Mouse (Mus musculus) E14TG2a.4 (cell line): Measurements from ENCODE around the gene Gm13030.

ENCODE experiments used
- H3K27me3 ChIP-seq: 2 replicates; pipeline ENCODE4 v1.6.1; 2014; ENCODE audit warnings: low read length, control low read depth; ENCODE audit not compliant: insufficient read depth
- H3K36me3 ChIP-seq: 2 replicates; pipeline ENCODE4 v1.6.1; 2014; ENCODE audit warnings: low read length, control low read depth; ENCODE audit not compliant: insufficient read depth
- H3K4me1 ChIP-seq: replicated peaks from 2 replicates; pipeline ENCODE4 v1.6.1; 2014; ENCODE audit warnings: low read depth, low read length, control low read depth
- H3K4me3 ChIP-seq: replicated peaks from 2 replicates; pipeline ENCODE4 v1.5.1; 2014; ENCODE audit warnings: mild to moderate bottlenecking, low read length
- H3K9me3 ChIP-seq: 2 replicates; pipeline ENCODE4 v1.6.1; 2014; ENCODE audit warnings: low read length, control low read depth
- CTCF ChIP-seq: conservative IDR thresholded peaks from 2 replicates; pipeline ENCODE4 v1.5.1; 2014; ENCODE audit warnings: low read length
- NANOG ChIP-seq: IDR thresholded peaks from 2 replicates; pipeline ENCODE4 v1.6.1; 2014; ENCODE audit warnings: borderline replicate concordance, low read length, mixed read lengths
- POU5F1 ChIP-seq: IDR thresholded peaks from 2 replicates; pipeline ENCODE4 v1.6.1; 2014; ENCODE audit warnings: low read length, borderline replicate concordance

The Gm13030 gene

DNA sequence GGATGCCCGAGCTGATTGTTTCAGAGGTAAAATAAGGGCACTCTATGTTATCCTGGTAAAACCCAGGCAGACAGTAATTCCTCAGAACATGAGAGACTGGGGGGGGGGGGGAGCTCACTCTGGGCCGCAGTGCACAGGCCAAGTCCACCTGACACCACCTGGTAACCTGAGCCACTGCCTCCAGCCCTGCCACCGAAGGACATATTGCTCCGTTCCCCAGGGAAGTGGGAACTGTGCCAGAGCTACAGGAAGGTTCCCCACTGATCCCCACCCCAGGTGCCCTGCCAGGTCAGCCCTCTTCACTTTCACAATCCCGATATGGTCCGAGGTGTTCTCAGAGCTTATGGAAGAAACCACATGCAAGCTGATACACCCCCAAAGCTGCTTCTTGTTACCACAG is 18.9 kb upstream of the Gm13030 start:
- TF ChIP-seq CTCF (no peak), NANOG (no peak), POU5F1 (no peak)
- peak overlapping the region; percentile 46; the same call in 1 of the 2 replicates for H3K4me3 ChIP-seq

DNA sequence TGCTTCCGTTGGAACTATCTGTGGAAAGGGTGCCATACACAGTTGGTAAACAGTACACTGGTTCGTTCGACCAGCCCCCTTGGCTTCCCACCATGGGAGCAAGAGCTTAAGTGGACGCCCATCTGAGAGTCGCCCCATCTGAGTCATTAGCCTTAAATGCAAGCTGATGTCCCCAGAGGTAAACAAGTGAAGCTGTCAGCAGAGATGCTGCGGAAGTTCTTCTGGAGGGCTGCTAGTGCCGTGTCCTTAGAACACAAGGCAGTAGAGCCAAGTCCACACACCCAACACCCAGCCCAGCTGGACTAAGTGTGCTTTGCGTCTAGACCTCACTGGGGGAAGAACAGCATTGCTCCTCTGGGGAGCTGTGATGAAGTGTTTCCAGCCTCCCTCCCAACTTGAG is 15.9 kb upstream of the Gm13030 start:
- Histone ChIP-seq H3K27me3 (no peaks in the 10 kb centered on the region), H3K36me3 (peaks cover 15% of the 10 kb centered on the region), H3K4me1 (peaks cover 62% of the 10 kb centered on the region), H3K4me3 (peak overlapping the region; percentile 17), H3K9me3 (no peaks in the 10 kb centered on the region)
- TF ChIP-seq NANOG: no peak
- no peak for TF ChIP-seq POU5F1
- TF ChIP-seq CTCF: no peak

More for the DNA sequence above, 18.9 kb upstream of the Gm13030 start:
- H3K36me3 ChIP-seq: peaks cover 42% of the 10 kb centered on the region
- H3K27me3 ChIP-seq: no peaks in the 10 kb centered on the region
- no peaks in the 10 kb centered on the region for H3K9me3 ChIP-seq
- peaks cover 80% of the 10 kb centered on the region for H3K4me1 ChIP-seq

DNA sequence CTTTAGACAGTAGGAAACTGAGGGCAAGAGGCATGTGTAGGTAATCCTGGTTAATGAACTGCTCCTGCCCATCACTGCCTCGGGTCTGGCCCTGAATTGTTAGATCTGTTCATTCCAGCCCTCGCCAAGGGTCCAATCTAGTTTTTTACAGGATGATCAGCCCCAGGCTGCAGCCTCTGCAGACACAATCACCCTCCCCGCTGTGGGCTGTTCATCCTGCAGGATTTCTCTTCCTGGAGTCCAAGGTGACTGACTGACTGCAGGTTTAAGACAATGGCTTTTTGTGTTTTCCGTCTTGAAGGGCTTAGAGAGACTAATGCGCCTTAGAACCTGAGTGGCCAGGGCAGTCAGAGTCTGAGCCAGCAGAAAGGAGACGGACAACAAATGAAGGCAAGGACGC is 15.4 kb upstream of the Gm13030 start:
- H3K27me3 ChIP-seq: no peaks in the 10 kb centered on the region
- peaks cover 61% of the 10 kb centered on the region for H3K4me1 ChIP-seq
- no peaks in the 10 kb centered on the region for H3K9me3 ChIP-seq
- TF ChIP-seq CTCF: no peak
- peak; percentile 78; the same call in 1 of the 2 replicates for TF ChIP-seq NANOG
- peaks cover 10% of the 10 kb centered on the region for H3K36me3 ChIP-seq
- H3K4me3 ChIP-seq: peak overlapping the region; percentile 17

DNA sequence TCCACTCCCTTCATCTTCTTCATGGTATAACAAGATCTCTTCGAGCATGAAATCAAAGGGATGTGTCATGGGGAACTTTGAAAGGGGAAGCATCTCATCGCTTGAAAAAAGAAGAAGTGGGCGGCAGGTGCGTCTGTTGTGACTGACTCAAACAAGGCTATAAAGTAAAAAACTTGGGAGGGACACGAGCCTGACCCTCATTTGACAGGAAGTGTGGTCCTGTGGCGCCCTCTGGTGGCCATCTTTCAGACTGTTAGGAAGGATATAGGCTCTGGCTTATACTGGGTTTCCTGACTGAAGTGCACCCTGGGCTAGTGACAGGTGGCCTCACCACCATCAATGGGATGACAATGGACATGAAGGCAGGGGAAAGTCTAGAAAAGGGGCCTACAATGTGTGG is 10.5 kb upstream of the Gm13030 start:
- no peaks in the 10 kb centered on the region for H3K36me3 ChIP-seq
- peaks cover 10% of the 10 kb centered on the region for H3K27me3 ChIP-seq
- TF ChIP-seq CTCF: peak; percentile 58
- no peak for TF ChIP-seq NANOG
- H3K4me3 ChIP-seq: no peak overlapping the region
- peaks cover 55% of the 10 kb centered on the region for H3K4me1 ChIP-seq
- no peaks in the 10 kb centered on the region for H3K9me3 ChIP-seq

DNA sequence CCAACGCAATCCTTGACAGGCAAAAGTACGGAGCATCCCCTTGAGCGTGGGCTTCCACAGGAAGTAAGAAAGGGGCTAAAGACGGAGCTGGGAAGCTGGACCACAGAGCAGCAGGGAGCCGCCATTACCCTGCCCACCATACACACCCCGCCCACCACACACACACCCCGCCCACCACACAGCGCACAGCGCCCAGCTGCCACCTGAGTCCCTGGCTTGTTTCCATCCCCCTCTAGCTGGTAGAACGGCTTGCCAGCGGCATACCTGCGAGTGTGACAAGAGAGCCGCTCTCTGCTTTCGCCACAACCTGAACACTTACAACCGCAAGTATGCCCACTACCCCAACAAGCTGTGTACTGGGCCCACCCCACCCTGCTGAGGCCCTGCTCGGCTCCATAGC is 8.4 kb upstream of the Gm13030 start:
- Histone ChIP-seq H3K4me3 (peak overlapping the region; percentile 62), H3K36me3 (no peaks in the 10 kb centered on the region), H3K9me3 (no peaks in the 10 kb centered on the region), H3K4me1 (peaks cover 48% of the 10 kb centered on the region), H3K27me3 (peaks cover 10% of the 10 kb centered on the region)
- no peak for TF ChIP-seq POU5F1
- TF ChIP-seq CTCF: no peak
- no peak for TF ChIP-seq NANOG

DNA sequence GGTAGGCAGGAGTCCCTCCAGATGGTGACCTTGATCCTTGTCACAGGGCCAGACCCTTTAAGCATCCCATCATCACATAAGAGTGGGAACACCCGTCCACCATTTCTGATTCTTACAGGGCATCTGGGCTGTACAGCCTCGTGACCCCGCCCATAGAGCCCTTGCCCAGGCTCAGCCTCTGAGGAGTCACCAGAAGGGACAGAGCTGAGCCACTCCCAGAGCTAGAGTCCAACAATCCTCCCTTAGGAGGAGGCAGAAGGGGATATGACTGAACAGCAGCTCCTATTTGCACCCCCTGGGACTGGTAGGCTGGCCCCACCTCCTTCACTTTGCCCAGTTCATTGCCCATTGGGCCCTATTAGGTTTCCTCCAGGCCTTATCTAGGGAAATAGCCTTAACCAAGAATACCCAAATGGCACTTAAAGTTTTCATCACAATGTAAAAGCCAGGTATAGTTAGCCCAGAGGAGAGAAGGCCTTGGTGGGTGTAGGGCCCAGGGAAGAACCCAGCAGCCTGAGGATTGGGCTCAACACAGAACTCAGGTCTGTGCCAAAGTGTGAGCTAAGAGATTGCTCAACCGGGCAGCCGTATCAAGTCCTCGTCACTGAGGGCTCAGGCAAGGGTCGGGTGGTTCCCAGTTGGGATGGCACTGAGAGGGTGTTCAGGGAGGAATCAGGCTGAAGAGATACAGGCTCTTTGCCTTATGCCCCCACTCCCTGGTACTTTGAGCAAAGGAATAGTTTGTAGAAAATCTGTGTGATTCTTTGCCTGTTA is 7.2 kb upstream of the Gm13030 start:
- H3K9me3 ChIP-seq: no peaks in the 10 kb centered on the region
- H3K4me3 ChIP-seq: peak overlapping the region; percentile 49; the same call in 1 of the 2 replicates
- peaks cover 10% of the 10 kb centered on the region for H3K27me3 ChIP-seq
- peaks cover 48% of the 10 kb centered on the region for H3K4me1 ChIP-seq
- TF ChIP-seq POU5F1: no peak
- TF ChIP-seq NANOG: no peak
- no peak for TF ChIP-seq CTCF
- H3K36me3 ChIP-seq: no peaks in the 10 kb centered on the region

DNA sequence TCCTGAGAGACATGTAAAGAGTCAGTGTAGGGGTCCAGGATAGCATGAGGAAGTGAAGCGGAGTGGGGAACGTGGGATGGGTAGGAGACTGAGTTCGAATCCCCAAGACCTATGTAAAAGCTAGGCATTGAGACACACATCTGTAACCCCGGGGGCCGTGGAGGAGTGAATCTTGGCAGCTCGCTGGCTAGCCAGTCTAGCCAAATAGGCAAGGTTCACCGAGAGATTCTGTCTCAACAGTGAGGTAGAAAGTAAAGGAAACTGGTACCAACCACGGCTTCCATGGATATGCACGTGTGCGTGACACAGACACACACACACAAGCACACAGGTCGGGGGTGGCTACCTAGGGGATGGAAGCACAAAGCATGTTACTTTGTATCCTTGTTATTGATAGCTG is 6.0 kb upstream of the Gm13030 start:
- H3K4me1 ChIP-seq: peaks cover 48% of the 10 kb centered on the region
- no peaks in the 10 kb centered on the region for H3K36me3 ChIP-seq
- peaks cover 10% of the 10 kb centered on the region for H3K27me3 ChIP-seq
- peak overlapping the region; percentile 43; the same call in 1 of the 2 replicates for H3K4me3 ChIP-seq
- TF ChIP-seq POU5F1 (no peak), CTCF (no peak), NANOG (no peak)
- H3K9me3 ChIP-seq: no peaks in the 10 kb centered on the region

GRCm38 (mm10) chr4:138878783-138879182 is 5.0 kb upstream of the Gm13030 start:
- no peak for TF ChIP-seq POU5F1
- no peak for TF ChIP-seq CTCF
- no peak for TF ChIP-seq NANOG
- H3K36me3 ChIP-seq: no peaks in the 10 kb centered on the region
- no peak overlapping the region for H3K4me3 ChIP-seq
- no peaks in the 10 kb centered on the region for H3K9me3 ChIP-seq
- peaks cover 48% of the 10 kb centered on the region for H3K4me1 ChIP-seq
- H3K27me3 ChIP-seq: peaks cover 10% of the 10 kb centered on the region

DNA sequence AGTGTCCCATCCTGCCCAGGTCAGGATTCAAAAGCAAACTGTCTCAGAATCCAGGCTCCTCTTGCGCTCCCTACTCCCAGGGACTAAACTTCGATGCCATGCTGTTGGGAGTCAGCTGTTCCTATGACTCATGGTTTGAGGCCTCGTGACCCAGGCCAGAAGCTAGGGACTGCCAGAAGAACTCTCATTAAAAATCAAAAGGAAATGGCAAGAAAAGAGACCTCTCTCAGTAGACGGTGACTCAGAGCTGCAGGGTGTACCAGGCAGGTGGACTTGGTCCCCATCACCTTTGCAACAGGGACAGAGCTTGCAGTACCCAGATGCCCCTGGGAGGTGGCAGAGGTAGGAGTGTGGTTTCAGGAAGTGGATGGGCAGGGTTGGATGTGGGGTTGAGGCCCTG is 4.0 kb upstream of the Gm13030 start, which contains the start of gene Pla2g2e:
TSS of gene Pla2g2e (plus strand) at position 212 of the 400 bp plus-strand sequence.
- peaks cover 46% of the 10 kb centered on the region for H3K4me1 ChIP-seq
- TF ChIP-seq NANOG (no peak), POU5F1 (no peak), CTCF (no peak)

More for the DNA sequence above, 4.0 kb upstream of the Gm13030 start, which contains the start of gene Pla2g2e:
- H3K4me3 ChIP-seq: no peak within 1 kb of the TSS
- no peaks in the 10 kb centered on the region; the same call in 1 of the 2 replicates for H3K9me3 ChIP-seq
- peaks cover 10% of the 10 kb centered on the region for H3K27me3 ChIP-seq
- H3K36me3 ChIP-seq: no peaks in the 10 kb centered on the region
